In the genomic region with DNA sequence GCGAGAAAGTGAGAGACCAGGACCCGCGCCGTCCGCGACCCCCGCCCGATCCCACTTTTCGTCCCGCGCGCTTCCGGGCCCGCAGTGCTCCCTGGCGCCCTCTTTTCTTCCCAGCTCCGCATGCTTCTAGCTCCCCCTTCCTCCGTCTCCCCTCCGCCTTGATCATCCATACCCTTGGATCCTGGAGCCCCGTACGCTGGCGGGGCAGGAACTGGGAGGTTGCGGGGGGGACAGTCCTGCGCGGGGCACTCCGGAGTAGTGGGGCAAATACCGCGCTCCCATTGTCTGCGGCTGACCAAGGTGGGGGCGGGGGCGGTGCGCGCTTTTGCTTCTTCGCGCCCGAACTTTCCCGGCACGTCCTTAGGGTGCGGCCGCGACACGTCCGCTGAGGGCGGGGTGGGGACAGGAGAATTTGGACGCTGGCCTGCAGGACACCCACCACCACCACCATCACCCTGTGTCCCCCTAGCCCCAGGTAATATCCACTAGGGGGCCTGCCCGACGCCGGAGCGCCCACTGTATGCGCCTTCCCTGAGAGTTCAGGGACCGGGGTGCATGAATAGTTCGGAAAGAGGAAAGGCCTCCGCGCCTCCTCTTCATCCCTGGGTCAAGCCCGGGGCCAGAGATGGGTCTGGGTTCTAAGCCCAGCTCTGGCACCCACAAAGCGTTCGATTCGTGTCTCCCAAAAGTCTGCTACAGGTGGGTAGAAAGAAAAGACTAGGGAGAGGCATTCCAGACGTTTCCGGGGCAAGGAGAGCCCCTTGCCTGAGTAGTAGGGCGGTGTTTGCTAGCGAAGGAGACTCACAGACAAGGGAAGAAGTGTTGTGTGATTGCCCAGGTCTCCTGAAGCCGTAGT, we compare ENCODE assay signal across 8 mouse cellular contexts. TPM values are rescaled to one million over a fixed set of nuclear protein-coding genes. Genes with fewer than 3 reads are reported as not detected.
DNase-seq lines count a peak whose midpoint lies in the region; ATAC-seq and TF ChIP-seq lines count a peak whose summit lies in the region.
"Had no signal": no experiment of that assay in that cellular context is flagged by ENCODE, and none has a peak within 500 bp of the region (broad histone marks: within the 10 kb centered on the region; RNA-seq: fewer than 3 reads in every experiment).

No protein-coding gene starts in this region.

- peaks cover 11% of the 10 kb centered on the region; the same call in 1 of the 2 replicates for H3K36me3 ChIP-seq in ES-E14 (ENCODE audit: control insufficient read depth, insufficient read depth, low read length, poor library complexity, severe bottlenecking)
- peaks cover 12% of the 10 kb centered on the region for H3K36me3 ChIP-seq in forebrain, embryonic 16.5 days (ENCODE audit: control insufficient read depth, insufficient read depth)
- peaks cover 25% of the 10 kb centered on the region for H3K36me3 ChIP-seq in hindbrain, embryonic 12.5 days
- 0 out of 2 replicates have a peak, but pooled peaks cover 2% of the 10 kb centered on the region for H3K36me3 ChIP-seq in midbrain, embryonic 16.5 days (ENCODE audit: control insufficient read depth, insufficient read depth, low read length)
- no peaks in the 10 kb centered on the region for H3K36me3 ChIP-seq in testis, adult 2 months (ENCODE audit: control insufficient read depth, insufficient read depth, low read length)

- TF ChIP-seq CTCF in brain, embryonic 14.5 days (IDR thresholded peaks at IDR 0.05; ENCODE audit: borderline replicate concordance, extremely low read depth, insufficient read depth, insufficient read length): peak; percentile 45; the same call in 1 of the 2 replicates
- TF ChIP-seq CTCF in testis, adult 2 months (IDR thresholded peaks at IDR 0.05; ENCODE audit: control insufficient read depth, insufficient read depth, insufficient replicate concordance, low read depth, low read length): no peak

- DNase-seq in ES-E14 (ENCODE audit: low read depth, low spot score): no peak
- DNase-seq in brain, embryonic 14.5 days (ENCODE audit: low read depth): peak; percentile 78
- peak; percentile 46 for DNase-seq in liver

- in situ Hi-C loops in ES-E14 (cut with MboI; ENCODE audit: low sequenced_read_pairs in 2 of 2, unreplicated experiment in 2 of 2): no loop called here

- H3K4me1 ChIP-seq in ES-E14 (ENCODE audit: control insufficient read depth in 2 of 2, insufficient read depth in 2 of 2, low read length in 2 of 2, poor library complexity in 1 of 2): peaks cover 2 to 6% of the 10 kb centered on the region in 2 experiments; a peak in 2 of 4 replicates
- peaks cover 15% of the 10 kb centered on the region for H3K4me1 ChIP-seq in forebrain, embryonic 16.5 days (replicated peaks; ENCODE audit: control insufficient read depth, insufficient read depth, low read length)
- peaks cover 12% of the 10 kb centered on the region for H3K4me1 ChIP-seq in hindbrain, embryonic 12.5 days
- peaks cover 15% of the 10 kb centered on the region for H3K4me1 ChIP-seq in midbrain, embryonic 16.5 days (ENCODE audit: control insufficient read depth, insufficient read depth, low read length)
- H3K4me1 ChIP-seq in testis, adult 2 months (ENCODE audit: control insufficient read depth, insufficient read depth, low read length): peaks cover 22% of the 10 kb centered on the region

- peak overlapping the region; percentile 86 for H3K27ac ChIP-seq in ES-E14 (ENCODE audit: insufficient read depth, low read depth, low read length, poor library complexity, severe bottlenecking)
- peak overlapping the region; percentile 86 for H3K27ac ChIP-seq in forebrain, embryonic 16.5 days (ENCODE audit: low read length)
- peak overlapping the region; percentile 93 for H3K27ac ChIP-seq in hindbrain, embryonic 12.5 days
- peak overlapping the region; percentile 79 for H3K27ac ChIP-seq in midbrain, embryonic 16.5 days (ENCODE audit: low read length)
- peak overlapping the region; percentile 89 for H3K27ac ChIP-seq in testis, adult 2 months (ENCODE audit: control insufficient read depth, insufficient read depth, low read depth, low read length)

- no peaks in the 10 kb centered on the region for H3K27me3 ChIP-seq in forebrain, embryonic 16.5 days (replicated peaks; ENCODE audit: control insufficient read depth, insufficient read depth, low read length)
- H3K27me3 ChIP-seq in hindbrain, embryonic 12.5 days: no peaks in the 10 kb centered on the region
- no peaks in the 10 kb centered on the region for H3K27me3 ChIP-seq in midbrain, embryonic 16.5 days (ENCODE audit: control insufficient read depth, insufficient read depth, low read depth, low read length)
- no peaks in the 10 kb centered on the region; the same call in none of the 2 replicates for H3K27me3 ChIP-seq in testis, adult 2 months (ENCODE audit: control insufficient read depth, insufficient read depth, low read length)

- H3K4me3 ChIP-seq in ES-E14 (ENCODE audit: insufficient read depth in 1 of 2, low read depth in 1 of 2, low read length in 2 of 2, poor library complexity in 1 of 2, severe bottlenecking in 1 of 2): peak overlapping the region; percentile 94 to 97
- peak overlapping the region; percentile 89 for H3K4me3 ChIP-seq in forebrain, embryonic 16.5 days (replicated peaks; ENCODE audit: low read length)
- peak overlapping the region; percentile 80 for H3K4me3 ChIP-seq in hindbrain, embryonic 12.5 days
- H3K4me3 ChIP-seq in midbrain, embryonic 16.5 days (ENCODE audit: low read depth, low read length): peak overlapping the region; percentile 82
- peak overlapping the region; percentile 93 for H3K4me3 ChIP-seq in testis, adult 2 months (ENCODE audit: control insufficient read depth, low read depth, low read length)

- peak; percentile 69 for ATAC-seq in forebrain, embryonic 16.5 days
- peak; percentile 85 for ATAC-seq in hindbrain, embryonic 12.5 days (ENCODE audit: low FRiP score)
- peak; percentile 77 for ATAC-seq in midbrain, embryonic 16.5 days

- peak; percentile 5; the same call in 1 of the 2 replicates for TF ChIP-seq POLR2A in brain, embryonic 14.5 days (IDR thresholded peaks at IDR 0.05; ENCODE audit: borderline replicate concordance, extremely low read depth, insufficient read depth, insufficient read length, poor library complexity, severe bottlenecking)
- TF ChIP-seq POLR2A in testis, adult 2 months (IDR thresholded peaks at IDR 0.05; ENCODE audit: control insufficient read depth, low read depth, low read length): no peak

- H3K4me2 ChIP-seq in forebrain, embryonic 16.5 days (ENCODE audit: low read length): peak overlapping the region; percentile 88
- peak overlapping the region; percentile 69 for H3K4me2 ChIP-seq in hindbrain, embryonic 12.5 days (replicated peaks)
- peak overlapping the region; percentile 76 for H3K4me2 ChIP-seq in midbrain, embryonic 16.5 days (ENCODE audit: low read length)

- under 1% methylated on average over 61 of the region's 62 CpGs for WGBS in forebrain, embryonic 16.5 days
- under 1% methylated on average over 52 of the region's 62 CpGs for WGBS in hindbrain, embryonic 12.5 days
- under 1% methylated on average over 52 of the region's 62 CpGs for WGBS in midbrain, embryonic 16.5 days

- H3K9ac ChIP-seq in ES-E14 (ENCODE audit: insufficient read depth, low read depth, low read length, poor library complexity, severe bottlenecking): peak overlapping the region; percentile 93
- H3K9ac ChIP-seq in forebrain, embryonic 16.5 days (replicated peaks; ENCODE audit: low read depth, low read length): peak overlapping the region; percentile 85
- H3K9ac ChIP-seq in hindbrain, embryonic 12.5 days: peak overlapping the region; percentile 92
- H3K9ac ChIP-seq in midbrain, embryonic 16.5 days (ENCODE audit: low read depth, low read length): peak overlapping the region; percentile 91

- H3K9me3 ChIP-seq in ES-E14 (ENCODE audit: control insufficient read depth, insufficient read depth, low read depth, low read length): no peaks in the 10 kb centered on the region
- H3K9me3 ChIP-seq in forebrain, embryonic 16.5 days (ENCODE audit: control insufficient read depth, low read length): no peaks in the 10 kb centered on the region
- no peaks in the 10 kb centered on the region for H3K9me3 ChIP-seq in hindbrain, embryonic 12.5 days (replicated peaks)
- H3K9me3 ChIP-seq in midbrain, embryonic 16.5 days (replicated peaks; ENCODE audit: control insufficient read depth, low read length, poor library complexity, severe bottlenecking): no peaks in the 10 kb centered on the region

RNA-seq across cellular contexts. Expression of a gene that starts 0.9 kb away (rescaled TPM):
- total RNA-seq in ES-E14 (2012; rRNA removed): 72.9 and 146 TPM in 2 replicates
- 134 and 149 TPM in 2 replicates for polyA plus RNA-seq in brain, embryonic 14.5 days (2012; rRNA removed)
- polyA plus RNA-seq in forebrain, embryonic 16.5 days (2015; fragmentation: Nextera tagmentation; extraction: Ambion mirVana): 214 and 253 TPM in 2 replicates
- 420 and 456 TPM in 2 replicates for polyA plus RNA-seq in hindbrain, embryonic 12.5 days (2016; fragmentation: Nextera tagmentation; extraction: Ambion mirVana)
- 151 and 168 TPM in 2 replicates for polyA plus RNA-seq in midbrain, embryonic 16.5 days (2015; fragmentation: Nextera tagmentation; extraction: Ambion mirVana)
- 4.6 and 5.5 TPM in 2 replicates for polyA plus RNA-seq in testis, adult 2 months (2012; rRNA removed)

RNA-seq across cellular contexts. Expression of a gene that starts 25.3 kb away (rescaled TPM):
- total RNA-seq in ES-E14 (2012; rRNA removed): 54.0 and 73.2 TPM in 2 replicates
- 90.8 and 92.0 TPM in 2 replicates for polyA plus RNA-seq in brain, embryonic 14.5 days (2012; rRNA removed)
- polyA plus RNA-seq in forebrain, embryonic 16.5 days (2015; fragmentation: Nextera tagmentation; extraction: Ambion mirVana): 105 and 121 TPM in 2 replicates
- polyA plus RNA-seq in hindbrain, embryonic 12.5 days (2016; fragmentation: Nextera tagmentation; extraction: Ambion mirVana): 111 and 115 TPM in 2 replicates
- 84.5 and 96.5 TPM in 2 replicates for polyA plus RNA-seq in midbrain, embryonic 16.5 days (2015; fragmentation: Nextera tagmentation; extraction: Ambion mirVana)
- polyA plus RNA-seq in testis, adult 2 months (2012; rRNA removed): 33.7 and 44.0 TPM in 2 replicates

RNA-seq across cellular contexts. Expression of a gene that starts 28.8 kb away (rescaled TPM):
- total RNA-seq in ES-E14 (2012; rRNA removed): 0.48 and 0.54 TPM in 2 replicates
- polyA plus RNA-seq in brain, embryonic 14.5 days (2012; rRNA removed): not detected in 2 replicates
- polyA plus RNA-seq in forebrain, embryonic 16.5 days (2015; fragmentation: Nextera tagmentation; extraction: Ambion mirVana): not detected in 2 replicates
- polyA plus RNA-seq in hindbrain, embryonic 12.5 days (2016; fragmentation: Nextera tagmentation; extraction: Ambion mirVana): not detected in 2 replicates
- polyA plus RNA-seq in midbrain, embryonic 16.5 days (2015; fragmentation: Nextera tagmentation; extraction: Ambion mirVana): 0.04 TPM in 1 of 2 replicates, not detected in the other
- not detected in 2 replicates for polyA plus RNA-seq in testis, adult 2 months (2012; rRNA removed)
- total RNA-seq: layer of hippocampus, postnatal 36 days had no signal

RNA-seq across cellular contexts. Expression of a gene that starts 52.7 kb away (rescaled TPM):
- total RNA-seq in ES-E14 (2012; rRNA removed): 0.13 TPM in 1 of 2 replicates, not detected in the other
- polyA plus RNA-seq in brain, embryonic 14.5 days (2012; rRNA removed): not detected in 2 replicates
- not detected in 2 replicates for polyA plus RNA-seq in forebrain, embryonic 16.5 days (2015; fragmentation: Nextera tagmentation; extraction: Ambion mirVana)
- not detected in 2 replicates for polyA plus RNA-seq in hindbrain, embryonic 12.5 days (2016; fragmentation: Nextera tagmentation; extraction: Ambion mirVana)
- polyA plus RNA-seq in midbrain, embryonic 16.5 days (2015; fragmentation: Nextera tagmentation; extraction: Ambion mirVana): not detected in 2 replicates
- polyA plus RNA-seq in testis, adult 2 months (2012; rRNA removed): not detected in 2 replicates
- total RNA-seq: layer of hippocampus, postnatal 36 days had no signal

RNA-seq across cellular contexts. Expression of a gene that starts 53.8 kb away (rescaled TPM):
- total RNA-seq in ES-E14 (2012; rRNA removed): 0.42 and 0.45 TPM in 2 replicates
- polyA plus RNA-seq in brain, embryonic 14.5 days (2012; rRNA removed): 0.09 and 0.14 TPM in 2 replicates
- not detected in 2 replicates for polyA plus RNA-seq in forebrain, embryonic 16.5 days (2015; fragmentation: Nextera tagmentation; extraction: Ambion mirVana)
- not detected in 2 replicates for polyA plus RNA-seq in hindbrain, embryonic 12.5 days (2016; fragmentation: Nextera tagmentation; extraction: Ambion mirVana)
- not detected in 2 replicates for polyA plus RNA-seq in midbrain, embryonic 16.5 days (2015; fragmentation: Nextera tagmentation; extraction: Ambion mirVana)
- polyA plus RNA-seq in testis, adult 2 months (2012; rRNA removed): 0.31 and 0.65 TPM in 2 replicates
- total RNA-seq: layer of hippocampus, postnatal 36 days had no signal

Comparison
In these comparisons a context has a peak if more than half of its experiments do, and no peak if none do; other contexts are left out.
1. RNA of a gene that starts 0.9 kb away (polyA plus RNA-seq): 420 to 456 TPM in hindbrain, embryonic 12.5 days, 214 to 253 TPM in forebrain, embryonic 16.5 days, 151 to 168 TPM in midbrain, embryonic 16.5 days and 134 to 149 TPM in brain, embryonic 14.5 days; 4.6 to 5.5 TPM in testis, adult 2 months; every median in the first group is over 10 times any median in the second.
2. Peak in every context shown above with its lines, with median percentiles within 50 percentile points of each other: H3K27ac ChIP-seq, H3K4me3 ChIP-seq, H3K9ac ChIP-seq, ATAC-seq and H3K4me2 ChIP-seq.